Mouse (Mus musculus) liver, embryonic 11.5 days (tissue): ENCODE measurements around the gene Fgf23. TPM values are rescaled to one million over a fixed set of nuclear protein-coding genes. Genes with fewer than 3 reads are reported as not detected.

Source experiments
- ATAC-seq: fragments of 200-750 bp; cut with Nextera tagmentation; replicated peaks from 2 replicates; pipeline ENCODE4 v1.8.0; 2017; ENCODE audit warnings: moderate number of reproducible peaks, mild to moderate bottlenecking, moderate TSS enrichment, moderate library complexity; ENCODE audit not compliant: low FRiP score
- DNase-seq: peaks from one replicate; pipeline ENCODE4 v3.0.0-alpha.2; 2017; ENCODE audit warnings: low spot score
- H3K27ac ChIP-seq: fragments of 300-500 bp; sonication (generic); 2 replicates; pipeline ENCODE4 v1.5.1; 2014; ENCODE audit warnings: mild to moderate bottlenecking, low read depth, low read length, control low read depth
- H3K27me3 ChIP-seq: fragments of 300-500 bp; sonication (generic); replicated peaks from 2 replicates; pipeline ENCODE4 v1.6.1; 2014; ENCODE audit warnings: low read length, mixed read lengths; ENCODE audit not compliant: control insufficient read depth, insufficient read depth
- H3K36me3 ChIP-seq: fragments of 300-500 bp; sonication (generic); 2 replicates; pipeline ENCODE4 v1.6.1; 2014; ENCODE audit warnings: mild to moderate bottlenecking, low read length, moderate library complexity, mixed read lengths; ENCODE audit not compliant: control insufficient read depth, insufficient read depth
- H3K4me1 ChIP-seq: fragments of 300-500 bp; sonication (generic); replicated peaks from 2 replicates; pipeline ENCODE4 v1.6.1; 2014; ENCODE audit warnings: low read length, mixed read lengths; ENCODE audit not compliant: control insufficient read depth, insufficient read depth
- H3K4me2 ChIP-seq: fragments of 300-500 bp; sonication (generic); 2 replicates; pipeline ENCODE4 v1.6.1; 2014; ENCODE audit warnings: mild to moderate bottlenecking, control low read depth, moderate library complexity
- H3K4me3 ChIP-seq: fragments of 300-500 bp; sonication (generic); 2 replicates; pipeline ENCODE4 v1.5.1; 2014; ENCODE audit warnings: low read depth, low read length, control low read depth
- H3K9ac ChIP-seq: fragments of 300-500 bp; sonication (generic); 2 replicates; pipeline ENCODE4 v1.6.1; 2014; ENCODE audit warnings: low read depth, low read length, control low read depth
- H3K9me3 ChIP-seq: fragments of 300-500 bp; sonication (generic); 2 replicates; pipeline ENCODE4 v1.6.1; 2016; ENCODE audit warnings: low read length, inconsistent platforms, mixed read lengths; ENCODE audit not compliant: control insufficient read depth
- WGBS: fragments of 180-500 bp; shearing (Covaris S2); extraction: QIAGEN DNeasy Blood & Tissue Kit; methylation state at CpG from one replicate; pipeline ENCODE4 v1.1.7; 2014; 5-methylcytosine and 5-hydroxymethylcytosine counted together
- polyA plus RNA-seq: library from polyadenylated mRNA; unstranded; fragments of >200 nt; fragmentation: Nextera tagmentation; extraction: Ambion mirVana; gene quantifications from 2 replicates; pipeline ENCODE4 v1.2.1, GENCODE M21; 2014

Fgf23 gene
- polyA plus RNA-seq, 1 experiment from 2014 or later = 0.30 TPM

- WGBS = 3% methylated on average over 59 of the region's 59 CpGs
- Histone ChIP-seq H3K4me2 (peak overlapping the region; percentile 90), H3K9ac (0 out of 2 replicates have a peak overlapping the region, but pooled peaks have one; percentile 14), H3K27me3 (peaks cover 29% of the 10 kb centered on the region), H3K4me1 (peaks cover 5% of the 10 kb centered on the region), H3K9me3 (no peaks in the 10 kb centered on the region), H3K4me3 (peak overlapping the region; percentile 54), H3K27ac (no peak overlapping the region), H3K36me3 (no peaks in the 10 kb centered on the region)
- DNase-seq (peak; percentile 53), ATAC-seq (peak; percentile 18; the same call in 1 of the 2 replicates)
Measured at GRCm38 (mm10) chr6:127079867-127080731, 7.4 kb downstream of the Fgf23 start.

GRCm38 (mm10) chr6:127081820-127082219 lies 9.1 kb downstream of the Fgf23 start:
- ATAC-seq (no peak), DNase-seq (no peak)
- no peak overlapping the region for H3K4me3 ChIP-seq
- H3K9ac ChIP-seq = no peak overlapping the region
- 65% methylated on average over 6 of the region's 6 CpGs for WGBS
- H3K27me3 ChIP-seq = peaks cover 29% of the 10 kb centered on the region
- H3K9me3 ChIP-seq = no peaks in the 10 kb centered on the region
- no peaks in the 10 kb centered on the region for H3K36me3 ChIP-seq
- H3K4me2 ChIP-seq = no peak overlapping the region
- H3K4me1 ChIP-seq = peaks cover 5% of the 10 kb centered on the region
- no peak overlapping the region for H3K27ac ChIP-seq

- 64% methylated on average over 4 of the region's 4 CpGs for WGBS
- ATAC-seq = no peak
Measured at GRCm38 (mm10) chr6:127086739-127087138, 14.0 kb downstream of the Fgf23 start.

GRCm38 (mm10) chr6:127094565-127094964 lies 21.9 kb downstream of the Fgf23 start:
- H3K9ac ChIP-seq = no peak overlapping the region
- H3K4me3 ChIP-seq = no peak overlapping the region
- H3K36me3 ChIP-seq = peaks cover 2% of the 10 kb centered on the region; the same call in 1 of the 2 replicates
- no peak overlapping the region for H3K27ac ChIP-seq
- DNase-seq = no peak
- no peaks in the 10 kb centered on the region for H3K27me3 ChIP-seq
- H3K4me1 ChIP-seq = no peaks in the 10 kb centered on the region
- H3K4me2 ChIP-seq = no peak overlapping the region
- no peaks in the 10 kb centered on the region for H3K9me3 ChIP-seq
- ATAC-seq = no peak
- 63% methylated on average over 7 of the region's 7 CpGs for WGBS

More at GRCm38 (mm10) chr6:127086739-127087138, 14.0 kb downstream of the Fgf23 start:
- Histone ChIP-seq H3K4me2 (no peak overlapping the region), H3K9me3 (no peaks in the 10 kb centered on the region), H3K36me3 (peaks cover 2% of the 10 kb centered on the region; the same call in 1 of the 2 replicates), H3K4me3 (no peak overlapping the region), H3K27me3 (peaks cover 4% of the 10 kb centered on the region), H3K9ac (no peak overlapping the region), H3K4me1 (no peaks in the 10 kb centered on the region), H3K27ac (no peak overlapping the region)
- no peak for DNase-seq

- no peaks in the 10 kb centered on the region for H3K4me1 ChIP-seq
- no peak overlapping the region for H3K9ac ChIP-seq
- no peak for DNase-seq
- H3K36me3 ChIP-seq = no peaks in the 10 kb centered on the region
- no peak overlapping the region for H3K4me3 ChIP-seq
- H3K27ac ChIP-seq = no peak overlapping the region
- no peaks in the 10 kb centered on the region for H3K9me3 ChIP-seq
- no peak overlapping the region for H3K4me2 ChIP-seq
- no peaks in the 10 kb centered on the region for H3K27me3 ChIP-seq
- no peak for ATAC-seq
- WGBS = 87% methylated on average over 6 of the region's 6 CpGs
Measured at GRCm38 (mm10) chr6:127103506-127104275, 31.0 kb downstream of the Fgf23 start.

- 79% methylated on average over 7 of the region's 7 CpGs for WGBS
- no peak overlapping the region for H3K4me2 ChIP-seq
- no peaks in the 10 kb centered on the region for H3K36me3 ChIP-seq
- DNase-seq (no peak), ATAC-seq (no peak)
- H3K27ac ChIP-seq = no peak overlapping the region
- no peaks in the 10 kb centered on the region for H3K9me3 ChIP-seq
- no peaks in the 10 kb centered on the region for H3K27me3 ChIP-seq
- no peaks in the 10 kb centered on the region for H3K4me1 ChIP-seq
- no peak overlapping the region for H3K4me3 ChIP-seq
- no peak overlapping the region for H3K9ac ChIP-seq
Measured at GRCm38 (mm10) chr6:127104396-127105029, 31.8 kb downstream of the Fgf23 start.

GRCm38 (mm10) chr6:127105107-127105506 lies 32.4 kb downstream of the Fgf23 start:
- Histone ChIP-seq H3K9ac (no peak overlapping the region), H3K4me1 (no peaks in the 10 kb centered on the region), H3K27ac (no peak overlapping the region), H3K4me2 (no peak overlapping the region), H3K36me3 (no peaks in the 10 kb centered on the region), H3K27me3 (0 out of 2 replicates have a peak, but pooled peaks cover under 1% of the 10 kb centered on the region), H3K9me3 (no peaks in the 10 kb centered on the region), H3K4me3 (no peak overlapping the region)
- ATAC-seq (no peak), DNase-seq (no peak)
- WGBS = 59% methylated on average over 6 of the region's 6 CpGs

GRCm38 (mm10) chr6:127106189-127106588 lies 33.5 kb downstream of the Fgf23 start:
- H3K4me1 ChIP-seq = no peaks in the 10 kb centered on the region
- no peak for DNase-seq
- no peaks in the 10 kb centered on the region for H3K9me3 ChIP-seq
- H3K9ac ChIP-seq = no peak overlapping the region
- no peak overlapping the region for H3K4me2 ChIP-seq
- peaks cover 8% of the 10 kb centered on the region for H3K27me3 ChIP-seq
- 85% methylated on average over 5 of the region's 5 CpGs for whole genome bisulfite sequencing
- ATAC-seq = no peak
- no peak overlapping the region for H3K4me3 ChIP-seq
- no peaks in the 10 kb centered on the region for H3K36me3 ChIP-seq
- H3K27ac ChIP-seq = no peak overlapping the region
